Mouse (Mus musculus) liver, adult 2 months (tissue): Measurements from ENCODE around the gene Gm17720. TPM values are rescaled to one million over a fixed set of nuclear protein-coding genes. Genes with fewer than 3 reads are reported as not detected.
"Not testable (repeated sequence)": the region's sequence is repeated elsewhere in the genome, so short reads cannot be mapped to it uniquely, and the experiment has no call there.

Experiments
- DNase-seq: peaks from one replicate; pipeline ENCODE4 v3.0.0-alpha.2; 2011; ENCODE audit warnings: low read depth, low spot score; ENCODE audit errors: extremely low read depth
- H3K27ac ChIP-seq: fragments of 200-500 bp; replicated peaks from 2 replicates; pipeline ENCODE4 v1.5.1; 2012; ENCODE audit warnings: low read depth, mild to moderate bottlenecking, control low read depth, inconsistent platforms, low read length; ENCODE audit not compliant: insufficient read depth
- H3K27me3 ChIP-seq: fragments of 200-500 bp; 2 replicates; pipeline ENCODE4 v1.6.1; 2012; ENCODE audit warnings: mild to moderate bottlenecking, moderate library complexity, low read length, inconsistent platforms; ENCODE audit not compliant: control insufficient read depth, insufficient read depth
- H3K36me3 ChIP-seq: fragments of 200-500 bp; 2 replicates; pipeline ENCODE4 v1.6.1; 2012; ENCODE audit warnings: low read length, inconsistent platforms; ENCODE audit not compliant: control insufficient read depth, insufficient read depth
- H3K4me1 ChIP-seq: fragments of 200-500 bp; 2 replicates; pipeline ENCODE4 v1.6.1; 2011; ENCODE audit warnings: low read length; ENCODE audit not compliant: control insufficient read depth, insufficient read depth
- H3K4me3 ChIP-seq: fragments of 200-500 bp; 2 replicates; pipeline ENCODE4 v1.5.1; 2011; ENCODE audit warnings: low read depth, mild to moderate bottlenecking, control low read depth, low read length, moderate library complexity; ENCODE audit not compliant: insufficient read depth
- H3K79me2 ChIP-seq: fragments of 200-500 bp; 2 replicates; pipeline ENCODE4 v1.6.1; 2012; ENCODE audit warnings: inconsistent platforms, mild to moderate bottlenecking, low read length, moderate library complexity; ENCODE audit not compliant: control insufficient read depth, insufficient read depth
- H3K9ac ChIP-seq: fragments of 200-500 bp; 2 replicates; pipeline ENCODE4 v1.6.1; 2012; ENCODE audit warnings: low read depth, mild to moderate bottlenecking, control low read depth, inconsistent platforms, low read length
- CTCF ChIP-seq: fragments of 200-500 bp; IDR thresholded peaks from 2 replicates; pipeline ENCODE4 v1.5.1; 2011; ENCODE audit warnings: low read depth, low read length, control low read depth
- POLR2A ChIP-seq: fragments of 200-500 bp; IDR thresholded peaks from 2 replicates; pipeline ENCODE4 v1.6.1; 2011; ENCODE audit warnings: low read length, control low read depth; ENCODE audit not compliant: insufficient read depth; ENCODE audit errors: extremely low read depth
- WGBS: fragments of 180-500 bp; shearing (Covaris S2); methylation state at CpG from one replicate; pipeline ENCODE4 v1.1.7; 2018; 5-methylcytosine and 5-hydroxymethylcytosine counted together
- polyA plus RNA-seq: library from polyadenylated mRNA; depleted of rRNA; stranded (reverse); fragments of >200 nt; gene quantifications from 2 replicates; pipeline ENCODE4 v1.2.3, GENCODE M21; 2012; rRNA removed
- total RNA-seq: library from RNA; depleted of rRNA; stranded (reverse); fragments of >200 nt; gene quantifications from 2 replicates; pipeline ENCODE4 v1.2.3, GENCODE M21; 2014; rRNA removed

The Gm17720 gene
- total and polyA plus RNA-seq, 2 experiments = not detected

DNA sequence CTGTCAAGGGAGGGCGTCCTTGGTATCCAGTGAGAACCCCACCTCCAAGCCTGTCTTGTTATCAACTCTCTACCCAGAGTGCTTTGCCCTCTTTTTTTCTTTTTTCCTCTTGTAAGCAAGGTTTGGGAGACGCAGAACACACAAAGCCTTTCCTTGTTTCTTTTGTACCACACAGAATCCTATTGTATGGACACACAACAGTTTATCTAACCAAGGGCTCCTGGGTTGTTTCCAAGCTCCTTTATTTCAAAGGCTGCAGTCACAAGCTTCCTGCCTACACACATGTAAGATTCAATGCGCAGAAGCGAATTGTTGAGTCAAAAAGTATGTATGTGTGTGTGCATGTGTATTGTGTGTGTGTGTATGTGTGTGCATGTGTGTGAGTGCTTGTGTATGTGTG, 68.2 kb downstream of the Gm17720 start:
- Histone ChIP-seq H3K36me3 (no peaks in the 10 kb centered on the region), H3K4me1 (no peaks in the 10 kb centered on the region), H3K4me3 (no peak overlapping the region), H3K79me2 (no peaks in the 10 kb centered on the region), H3K27ac (no peak overlapping the region), H3K27me3 (no peaks in the 10 kb centered on the region), H3K9ac (no peak overlapping the region)
- no peak for TF ChIP-seq CTCF
- TF ChIP-seq POLR2A = no peak
- DNase-seq = no peak
- 68% methylated on average over 4 of the region's 4 CpGs for WGBS

DNA sequence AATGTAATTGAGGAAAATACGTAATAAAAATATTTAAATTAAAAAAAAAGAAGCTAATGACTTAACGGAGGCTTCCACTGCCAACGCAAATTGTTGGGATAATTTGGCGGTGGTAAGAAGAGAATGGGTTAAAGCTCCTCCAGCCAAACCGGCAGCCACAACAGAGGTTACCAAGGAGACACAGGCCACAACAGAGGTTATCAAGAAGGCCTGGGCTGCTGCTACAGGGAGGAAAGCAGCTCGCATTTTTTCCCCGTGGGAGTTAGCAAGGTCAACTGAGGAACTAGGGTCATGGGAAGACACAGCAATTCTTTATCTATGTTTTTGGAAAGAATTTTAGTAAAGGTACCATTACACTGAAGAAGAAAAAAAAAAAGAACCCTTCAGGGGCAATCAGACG, 68.8 kb downstream of the Gm17720 start:
- not testable (repeated sequence) for H3K4me3 ChIP-seq, H3K79me2 ChIP-seq, H3K4me1 ChIP-seq, H3K36me3 ChIP-seq, H3K27ac ChIP-seq, DNase-seq, H3K9ac ChIP-seq, H3K27me3 ChIP-seq
- WGBS = 46% methylated on average over 8 of the region's 8 CpGs

Other genes with a start within 250 kb of the Gm17720 start
- 0.92 and 1.3 TPM in 2 replicates for gene Phlpp2, start 234.2 kb downstream of the Gm17720 start, total RNA-seq
- 0.76 and 1.2 TPM in 2 replicates for gene Phlpp2, start 234.2 kb downstream of the Gm17720 start, polyA plus RNA-seq
- 0.37 and 0.81 TPM in 2 replicates for gene Marveld3, start 140.6 kb downstream of the Gm17720 start, total RNA-seq
- 0.23 and 0.70 TPM in 2 replicates for gene Marveld3, start 140.6 kb downstream of the Gm17720 start, polyA plus RNA-seq
- gene Tat, start 112.3 kb downstream of the Gm17720 start, total RNA-seq = 815 and 1,088 TPM in 2 replicates
- gene Tat, start 112.3 kb downstream of the Gm17720 start, polyA plus RNA-seq = 868 and 1,411 TPM in 2 replicates
- 0.18 and 0.20 TPM in 2 replicates for gene Chst4, start 63.0 kb downstream of the Gm17720 start, total RNA-seq
- gene Chst4, start 63.0 kb downstream of the Gm17720 start, polyA plus RNA-seq = 0.22 and 0.39 TPM in 2 replicates
- 4.1 and 4.6 TPM in 2 replicates for gene Zfp612, start 23.0 kb downstream of the Gm17720 start, total RNA-seq
- gene Zfp612, start 23.0 kb downstream of the Gm17720 start, polyA plus RNA-seq = 1.2 and 1.5 TPM in 2 replicates
- not detected in 2 replicates for gene Gm21964, start 1.5 kb downstream of the Gm17720 start, total RNA-seq
- gene Gm21964, start 1.5 kb downstream of the Gm17720 start, polyA plus RNA-seq = not detected in 2 replicates
- not detected in 2 replicates for gene Calb2, start 65.5 kb upstream of the Gm17720 start, total RNA-seq
- not detected in 2 replicates for gene Calb2, start 65.5 kb upstream of the Gm17720 start, polyA plus RNA-seq
- gene Cmtr2, start 112.9 kb upstream of the Gm17720 start, total RNA-seq = 3.3 and 3.7 TPM in 2 replicates
- 1.6 and 1.7 TPM in 2 replicates for gene Cmtr2, start 112.9 kb upstream of the Gm17720 start, polyA plus RNA-seq
- gene Hydin, start 164.2 kb upstream of the Gm17720 start, total RNA-seq = under 0.01 TPM in 1 of 2 replicates, not detected in the other
- gene Hydin, start 164.2 kb upstream of the Gm17720 start, polyA plus RNA-seq = not detected in 2 replicates